Comparison of ENCODE assay signal across 16 mouse cellular contexts in the genomic region with DNA sequence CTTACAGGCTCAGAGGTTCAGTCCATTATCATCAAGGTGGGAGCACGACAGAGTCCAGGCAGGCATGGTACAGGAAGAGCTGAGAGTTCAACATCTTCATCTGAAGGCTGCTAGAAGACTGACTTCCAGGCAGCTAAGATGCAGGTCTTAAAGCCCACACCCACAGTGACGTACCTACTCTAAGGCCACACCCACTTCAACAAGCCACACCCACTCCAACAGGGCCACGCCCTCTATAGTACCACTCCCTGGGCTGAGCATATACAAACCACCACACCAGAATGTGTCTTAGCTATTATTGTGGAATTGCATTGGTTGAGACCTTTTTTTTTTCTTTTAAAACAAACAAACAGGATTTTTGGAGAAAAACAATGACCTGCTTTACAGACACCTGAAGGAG. TPM values are rescaled to one million over a fixed set of nuclear protein-coding genes. Genes with fewer than 3 reads are reported as not detected.
DNase-seq lines count a peak whose midpoint lies in the region; ATAC-seq and TF ChIP-seq lines count a peak whose summit lies in the region.
"Had no signal": no experiment of that assay in that cellular context is flagged by ENCODE, and none has a peak within 500 bp of the region (broad histone marks: within the 10 kb centered on the region; RNA-seq: fewer than 3 reads in every experiment).

No protein-coding gene starts in this region.

- WGBS in lung, postnatal 0 days: 53% methylated on average over 3 of the region's 3 CpGs

- H3K27me3 ChIP-seq in lung, postnatal 0 days (replicated peaks; ENCODE audit: insufficient read depth, low read length): no peaks in the 10 kb centered on the region
- H3K27me3 ChIP-seq in MEL (ENCODE audit: control insufficient read depth in 1 of 2, insufficient read depth in 2 of 2, low read length in 2 of 2): no peaks in the 10 kb centered on the region
- H3K27me3 ChIP-seq in splenic B cell, adult 2 months (ENCODE audit: control insufficient read depth, insufficient read depth, low read length, poor library complexity, severe bottlenecking): no peaks in the 10 kb centered on the region
- H3K27me3 ChIP-seq: kidney, embryonic 15.5 days; limb, embryonic 12.5 days had no signal

- TF ChIP-seq EP300 in lung, postnatal 0 days (IDR thresholded peaks at IDR 0.05): no peak
- no peak for TF ChIP-seq EP300 in MEL (IDR thresholded peaks at IDR 0.05; ENCODE audit: low read depth in 1 of 2, low read length in 2 of 2)

- no peaks in the 10 kb centered on the region for H3K9me3 ChIP-seq in lung, postnatal 0 days (ENCODE audit: low read length)
- no peaks in the 10 kb centered on the region for H3K9me3 ChIP-seq in MEL (replicated peaks; ENCODE audit: insufficient read depth, low read length)
- H3K9me3 ChIP-seq: forebrain, embryonic 10.5 days; G1E; heart, embryonic 12.5 days; kidney, embryonic 15.5 days; limb, embryonic 12.5 days had no signal

- H3K79me2 ChIP-seq in MEL (ENCODE audit: control insufficient read depth, insufficient read depth, low read length, poor library complexity): no peaks in the 10 kb centered on the region

- H3K4me3 ChIP-seq in lung, postnatal 0 days (ENCODE audit: low read depth, low read length): no peak overlapping the region
- no peak overlapping the region for H3K4me3 ChIP-seq in MEL (ENCODE audit: control insufficient read depth in 1 of 2, insufficient read depth in 1 of 2, low read depth in 2 of 2, low read length in 2 of 2)
- H3K4me3 ChIP-seq: forebrain, embryonic 10.5 days; heart, embryonic 12.5 days; kidney, embryonic 15.5 days; limb, embryonic 12.5 days had no signal

- TF ChIP-seq RAD21 in MEL (IDR thresholded peaks at IDR 0.05; ENCODE audit: low read depth, low read length): no peak

- H3K4me2 ChIP-seq in lung, postnatal 0 days (replicated peaks; ENCODE audit: low read depth, low read length): no peak overlapping the region
- H3K4me2 ChIP-seq: heart, embryonic 12.5 days; hindbrain, embryonic 14.5 days; kidney, embryonic 15.5 days; limb, embryonic 12.5 days had no signal

- H3K4me1 ChIP-seq in lung, postnatal 0 days (ENCODE audit: insufficient read depth, low read depth, low read length): no peaks in the 10 kb centered on the region
- H3K4me1 ChIP-seq in MEL (ENCODE audit: control insufficient read depth in 1 of 2, insufficient read depth in 2 of 2, low read length in 2 of 2): 0 out of 4 replicates have a peak, but pooled peaks cover 0 to 6% of the 10 kb centered on the region in 2 experiments
- H3K4me1 ChIP-seq: heart, embryonic 12.5 days; kidney, embryonic 15.5 days had no signal

- ATAC-seq in lung, postnatal 0 days: peak; percentile 52; the same call in 1 of the 2 replicates
- ATAC-seq in megakaryocyte, adult 5-6 weeks (ENCODE audit: poor library complexity, severe bottlenecking): no peak

- H3K27ac ChIP-seq in lung, postnatal 0 days (ENCODE audit: low read length): no peak overlapping the region
- H3K27ac ChIP-seq in MEL (ENCODE audit: control insufficient read depth, low read depth, low read length): no peak overlapping the region
- H3K27ac ChIP-seq: forebrain, embryonic 10.5 days; hindbrain, embryonic 14.5 days; kidney, embryonic 15.5 days; limb, embryonic 12.5 days had no signal

- H3K36me3 ChIP-seq in lung, postnatal 0 days (ENCODE audit: insufficient read depth, low read length): no peaks in the 10 kb centered on the region
- no peaks in the 10 kb centered on the region for H3K36me3 ChIP-seq in MEL (ENCODE audit: control insufficient read depth in 1 of 2, insufficient read depth in 2 of 2, low read length in 2 of 2)
- H3K36me3 ChIP-seq in splenic B cell, adult 2 months (ENCODE audit: control insufficient read depth, insufficient read depth, low read length, poor library complexity, severe bottlenecking): no peaks in the 10 kb centered on the region
- H3K36me3 ChIP-seq: forebrain, embryonic 10.5 days; G1E; heart, embryonic 12.5 days; kidney, embryonic 15.5 days; limb, embryonic 12.5 days had no signal

- DNase-seq in lung, postnatal 0 days (ENCODE audit: low spot score): no peak
- DNase-seq in lung, postnatal 25 days (ENCODE audit: low spot score): no peak
- DNase-seq in MEL (ENCODE audit: low read depth, low spot score): peak; percentile 75
- DNase-seq in induced T-regulatory cell, adult 2 months (ENCODE audit: low read depth): peak; percentile 67
- peak; percentile 26 for DNase-seq in splenic B cell, adult 2 months (ENCODE audit: low read depth, low spot score)
- DNase-seq in heart, postnatal 4 days: no peak
- DNase-seq in cerebellum, postnatal 36 days: no peak
- DNase-seq: adrenal gland, adult 2 months; cerebellum, adult 2 months had no signal

- H3K9ac ChIP-seq in lung, postnatal 0 days (replicated peaks; ENCODE audit: low read depth): no peak overlapping the region
- no peak overlapping the region for H3K9ac ChIP-seq in MEL (ENCODE audit: control insufficient read depth, low read depth, low read length, poor library complexity, severe bottlenecking)
- H3K9ac ChIP-seq: heart, embryonic 12.5 days; hindbrain, embryonic 14.5 days; kidney, embryonic 15.5 days; limb, embryonic 12.5 days had no signal

- TF ChIP-seq POLR2A in MEL (IDR thresholded peaks at IDR 0.05; ENCODE audit: control insufficient read depth in 1 of 2, insufficient read depth in 1 of 2, low read depth in 1 of 2, low read length in 2 of 2, poor library complexity in 1 of 2): no peak

- TF ChIP-seq CTCF in lung, postnatal 0 days (IDR thresholded peaks at IDR 0.05): no peak
- TF ChIP-seq CTCF in MEL (IDR thresholded peaks at IDR 0.05 in 2 of 3, conservative IDR thresholded peaks at IDR 0.05 in 1 of 3; ENCODE audit: control insufficient read depth in 1 of 3, insufficient read depth in 1 of 3, low read depth in 2 of 3, low read length in 3 of 3, poor library complexity in 1 of 3, severe bottlenecking in 1 of 3): no peak

TF ChIP-seq in MEL, 35 proteins besides CTCF, POLR2A, EP300 and RAD21:
- TF ChIP-seq ZNF384 (IDR thresholded peaks at IDR 0.05; ENCODE audit: low read depth, low read length) (no peak), NRF1 (IDR thresholded peaks at IDR 0.05; ENCODE audit: insufficient read depth, low read depth, low read length, poor library complexity, severe bottlenecking) (no peak), ZC3H11A (IDR thresholded peaks at IDR 0.05; ENCODE audit: low read depth, low read length) (no peak), RCOR1 (IDR thresholded peaks at IDR 0.05; ENCODE audit: low read depth, low read length) (no peak), CHD1 (IDR thresholded peaks at IDR 0.05; ENCODE audit: low read depth, low read length) (no peak), BHLHE40 (IDR thresholded peaks at IDR 0.05; ENCODE audit: borderline replicate concordance, low read depth, low read length) (no peak), KAT2A (conservative IDR thresholded peaks at IDR 0.05; ENCODE audit: low read depth, low read length) (no peak), MXI1 (IDR thresholded peaks at IDR 0.05; ENCODE audit: low read depth, low read length) (no peak), ZKSCAN1 (IDR thresholded peaks at IDR 0.05; ENCODE audit: low read depth, low read length) (no peak), JUND (IDR thresholded peaks at IDR 0.05; ENCODE audit: low read depth, low read length) (no peak), HCFC1 (IDR thresholded peaks at IDR 0.05; ENCODE audit: low read depth, low read length) (no peak), MYC (IDR thresholded peaks at IDR 0.05; ENCODE audit: low read depth, low read length) (no peak), GABPA (IDR thresholded peaks at IDR 0.05; ENCODE audit: low read depth, low read length) (no peak), TBP (IDR thresholded peaks at IDR 0.05; ENCODE audit: low read depth, low read length) (no peak), POLR2AphosphoS5 (IDR thresholded peaks at IDR 0.05; ENCODE audit: borderline replicate concordance, low read depth, low read length) (no peak), MAFK (IDR thresholded peaks at IDR 0.05; ENCODE audit: borderline replicate concordance, low read depth, low read length) (no peak), MAX (IDR thresholded peaks at IDR 0.05; ENCODE audit: low read length) (no peak), TAL1 (IDR thresholded peaks at IDR 0.05; ENCODE audit: low read length) (no peak), USF2 (IDR thresholded peaks at IDR 0.05; ENCODE audit: borderline replicate concordance in 1 of 2, insufficient read depth in 1 of 2, low read depth in 1 of 2, low read length in 2 of 2) (no peak)

RNA-seq across cellular contexts. Expression of a gene that starts 34.8 kb away (rescaled TPM):
- polyA plus RNA-seq in lung, postnatal 0 days (2015; fragmentation: Nextera tagmentation; extraction: Ambion mirVana): 223 and 230 TPM in 2 replicates
- total RNA-seq in MEL (2012; rRNA removed): 41.9 and 47.8 TPM in 2 replicates
- polyA plus RNA-seq in MEL (2012; ENCODE audit: insufficient read depth in 1 of 2, insufficient read length in 2 of 2, low read depth in 1 of 2, low replicate concordance in 2 of 2, missing spikeins in 1 of 2): 10 to 100 TPM in 1 of 2 experiments, not detected in 1; 42.2 TPM
- total RNA-seq in heart, postnatal 4 days (2021): 10 to 100 TPM; 76.1 to 80.1 TPM
- 30.2 and 32.5 TPM in 2 replicates for total RNA-seq in megakaryocyte, adult 5-6 weeks (2015)
- total RNA-seq in megakaryocyte, adult 5-6 weeks (2017): 89.8 and 106 TPM in 2 replicates

RNA-seq across cellular contexts. Expression of a gene that starts 34.9 kb away (rescaled TPM):
- 28.9 and 30.1 TPM in 2 replicates for polyA plus RNA-seq in lung, postnatal 0 days (2015; fragmentation: Nextera tagmentation; extraction: Ambion mirVana)
- total RNA-seq in MEL (2012; rRNA removed): 19.8 and 21.8 TPM in 2 replicates
- polyA plus RNA-seq in MEL (2012; ENCODE audit: insufficient read depth in 1 of 2, insufficient read length in 2 of 2, low read depth in 1 of 2, low replicate concordance in 2 of 2, missing spikeins in 1 of 2): 100 to 1,000 TPM in 1 of 2 experiments, 10 to 100 TPM in 1; 45.4 to 150 TPM
- total RNA-seq in heart, postnatal 4 days (2021): 10 to 100 TPM; 74.3 to 76.3 TPM
- total RNA-seq in megakaryocyte, adult 5-6 weeks (2015): 23.7 and 27.3 TPM in 2 replicates
- 17.5 and 19.3 TPM in 2 replicates for total RNA-seq in megakaryocyte, adult 5-6 weeks (2017)

RNA-seq across cellular contexts. Expression of a gene that starts 56.6 kb away (rescaled TPM):
- polyA plus RNA-seq in lung, postnatal 0 days (2015; fragmentation: Nextera tagmentation; extraction: Ambion mirVana): 3.1 and 3.4 TPM in 2 replicates
- total RNA-seq in MEL (2012; rRNA removed): 4.1 and 4.6 TPM in 2 replicates
- polyA plus RNA-seq in MEL (2012; ENCODE audit: insufficient read depth in 1 of 2, insufficient read length in 2 of 2, low read depth in 1 of 2, low replicate concordance in 2 of 2, missing spikeins in 1 of 2): under 1 TPM in 1 of 2 experiments, not detected in 1; 0.33 TPM
- under 1 TPM; 0.17 to 0.20 TPM for total RNA-seq in heart, postnatal 4 days (2021)
- total RNA-seq in megakaryocyte, adult 5-6 weeks (2015): 4.3 and 8.6 TPM in 2 replicates
- total RNA-seq in megakaryocyte, adult 5-6 weeks (2017): 5.2 and 12.5 TPM in 2 replicates
- polyA plus RNA-seq: adrenal gland, adult 2 months; G1E had no signal

Comparison
In these comparisons a context has a peak if more than half of its experiments do, and no peak if none do; other contexts are left out.
1. DNase-seq: peak in MEL (single experiment), induced T-regulatory cell, adult 2 months (single experiment) and splenic B cell, adult 2 months (single experiment); none in lung, postnatal 0 days (single experiment), lung, postnatal 25 days (single experiment), heart, postnatal 4 days (single experiment) and cerebellum, postnatal 36 days (0 of 2).